Mouse (Mus musculus): ENCODE measurements around the gene Wdr74. TPM values are rescaled to one million over a fixed set of nuclear protein-coding genes. Genes with fewer than 3 reads are reported as not detected.
A peak's percentile ranks its signal among the peaks of the same experiment; 100 is the strongest.
"Not testable (repeated sequence)": the region's sequence is repeated elsewhere in the genome, so short reads cannot be mapped to it uniquely, and the experiment has no call there.

Wdr74 gene
- polyA plus RNA-seq, 1 experiment from 2014 or later, result 89.0 TPM

- H3K4me3 ChIP-seq (replicated peaks), result no peak overlapping the region
- peaks cover 20% of the 10 kb centered on the region for H3K4me1 ChIP-seq
- H3K27me3 ChIP-seq, result no peaks in the 10 kb centered on the region
- no peaks in the 10 kb centered on the region for H3K36me3 ChIP-seq
- ATAC-seq (ENCODE audit: insufficient number of reproducible peaks, low FRiP score, low TSS enrichment, low read depth), result no peak
- no peaks in the 10 kb centered on the region for H3K9me3 ChIP-seq (replicated peaks)
- H3K27ac ChIP-seq (replicated peaks), result no peak overlapping the region
- H3K9ac ChIP-seq, result no peak overlapping the region
- 59% methylated on average over 3 of the region's 3 CpGs for WGBS
- H3K4me2 ChIP-seq (replicated peaks), result no peak overlapping the region
These were observed 17.3 kb upstream of the Wdr74 start for GRCm38 (mm10) chr19:8718357-8718756.

GRCm38 (mm10) chr19:8719037-8719436, 16.6 kb upstream of the Wdr74 start:
- not testable (repeated sequence) for ATAC-seq (ENCODE audit: insufficient number of reproducible peaks, low FRiP score, low TSS enrichment, low read depth); H3K9ac ChIP-seq

GRCm38 (mm10) chr19:8721378-8721777, 14.2 kb upstream of the Wdr74 start:
- H3K4me3 ChIP-seq (replicated peaks), result peak overlapping the region; percentile 79; the same call in 1 of the 2 replicates
- H3K9ac ChIP-seq, result no peak overlapping the region
- H3K4me2 ChIP-seq (replicated peaks), result no peak overlapping the region
- no peak for ATAC-seq (ENCODE audit: insufficient number of reproducible peaks, low FRiP score, low TSS enrichment, low read depth)
- H3K27ac ChIP-seq (replicated peaks), result no peak overlapping the region
- H3K27me3 ChIP-seq, result no peaks in the 10 kb centered on the region
- no peaks in the 10 kb centered on the region for H3K9me3 ChIP-seq (replicated peaks)
- WGBS, result 71% methylated on average over 1 of the region's 1 CpGs
- peaks cover 29% of the 10 kb centered on the region for H3K4me1 ChIP-seq
- H3K36me3 ChIP-seq, result peaks cover 21% of the 10 kb centered on the region

More at GRCm38 (mm10) chr19:8719037-8719436, 16.6 kb upstream of the Wdr74 start:
- not testable (repeated sequence) for H3K36me3 ChIP-seq; H3K27ac ChIP-seq (replicated peaks); H3K27me3 ChIP-seq; H3K4me2 ChIP-seq (replicated peaks); H3K4me3 ChIP-seq (replicated peaks); H3K9me3 ChIP-seq (replicated peaks)
- peaks cover 17% of the 10 kb centered on the region for H3K4me1 ChIP-seq

GRCm38 (mm10) chr19:8722021-8722420, 13.6 kb upstream of the Wdr74 start:
- H3K36me3 ChIP-seq, result peaks cover 27% of the 10 kb centered on the region
- peaks cover 29% of the 10 kb centered on the region for H3K4me1 ChIP-seq
- peak overlapping the region; percentile 89 for H3K9ac ChIP-seq
- H3K9me3 ChIP-seq (replicated peaks), result no peaks in the 10 kb centered on the region
- no peak for ATAC-seq (ENCODE audit: insufficient number of reproducible peaks, low FRiP score, low TSS enrichment, low read depth)
- WGBS, result 46% methylated on average over 4 of the region's 4 CpGs
- no peaks in the 10 kb centered on the region for H3K27me3 ChIP-seq
- H3K27ac ChIP-seq (replicated peaks), result 0 out of 2 replicates have a peak overlapping the region, but pooled peaks have one; percentile 97
- peak overlapping the region; percentile 50 for H3K4me2 ChIP-seq (replicated peaks)
- peak overlapping the region; percentile 79 for H3K4me3 ChIP-seq (replicated peaks)

- Histone ChIP-seq H3K4me1 (peaks cover 29% of the 10 kb centered on the region), H3K4me2 (replicated peaks) (peak overlapping the region; percentile 50), H3K9ac (peak overlapping the region; percentile 89), H3K4me3 (replicated peaks) (peak overlapping the region; percentile 79), H3K27ac (replicated peaks) (peak overlapping the region; percentile 97), H3K36me3 (peaks cover 27% of the 10 kb centered on the region), H3K9me3 (replicated peaks) (no peaks in the 10 kb centered on the region), H3K27me3 (no peaks in the 10 kb centered on the region)
- ATAC-seq (ENCODE audit: insufficient number of reproducible peaks, low FRiP score, low TSS enrichment, low read depth), result no peak
- 0% methylated on average over 5 of the region's 5 CpGs for WGBS
These were observed 13.1 kb upstream of the Wdr74 start for GRCm38 (mm10) chr19:8722559-8722906.

- Histone ChIP-seq H3K4me3 (replicated peaks) (peak within 1 kb of the TSS; percentile 79), H3K4me1 (peaks cover 29% of the 10 kb centered on the region), H3K36me3 (peaks cover 27% of the 10 kb centered on the region), H3K9me3 (replicated peaks) (no peaks in the 10 kb centered on the region), H3K4me2 (replicated peaks) (peak within 1 kb of the TSS; percentile 58), H3K9ac (peak within 1 kb of the TSS; percentile 99), H3K27me3 (no peaks in the 10 kb centered on the region), H3K27ac (replicated peaks) (peak within 1 kb of the TSS; percentile 97)
- peak; percentile 97 for ATAC-seq (ENCODE audit: insufficient number of reproducible peaks, low FRiP score, low TSS enrichment, low read depth)
- under 1% methylated on average over 50 of the region's 50 CpGs for WGBS
These were observed 12.6 kb upstream of the Wdr74 start, which contains the start of gene Slc3a2 for GRCm38 (mm10) chr19:8722907-8723573. TSS of gene Slc3a2 (minus strand) at chr19:8723369.

GRCm38 (mm10) chr19:8723574-8724346, 11.9 kb upstream of the Wdr74 start:
- H3K36me3 ChIP-seq, result peaks cover 27% of the 10 kb centered on the region
- peak overlapping the region; percentile 99 for H3K9ac ChIP-seq
- WGBS, result under 1% methylated on average over 20 of the region's 20 CpGs
- H3K4me3 ChIP-seq (replicated peaks), result peak overlapping the region; percentile 79
- ATAC-seq (ENCODE audit: insufficient number of reproducible peaks, low FRiP score, low TSS enrichment, low read depth), result no peak
- H3K4me2 ChIP-seq (replicated peaks), result peak overlapping the region; percentile 58
- H3K27ac ChIP-seq (replicated peaks), result peak overlapping the region; percentile 91
- peaks cover 29% of the 10 kb centered on the region for H3K4me1 ChIP-seq
- no peaks in the 10 kb centered on the region for H3K27me3 ChIP-seq
- no peaks in the 10 kb centered on the region for H3K9me3 ChIP-seq (replicated peaks)

- Histone ChIP-seq H3K4me2 (replicated peaks) (peak overlapping the region; percentile 58), H3K36me3 (peaks cover 27% of the 10 kb centered on the region), H3K27ac (replicated peaks) (peak overlapping the region; percentile 91), H3K9ac (peak overlapping the region; percentile 99), H3K9me3 (replicated peaks) (no peaks in the 10 kb centered on the region), H3K27me3 (no peaks in the 10 kb centered on the region), H3K4me1 (peaks cover 29% of the 10 kb centered on the region), H3K4me3 (replicated peaks) (peak overlapping the region; percentile 79)
- 4% methylated on average over 2 of the region's 2 CpGs for WGBS
- no peak for ATAC-seq (ENCODE audit: insufficient number of reproducible peaks, low FRiP score, low TSS enrichment, low read depth)
These were observed 11.2 kb upstream of the Wdr74 start for GRCm38 (mm10) chr19:8724392-8724791.

GRCm38 (mm10) chr19:8725081-8725613, 10.5 kb upstream of the Wdr74 start:
- peak overlapping the region; percentile 99 for H3K9ac ChIP-seq

GRCm38 (mm10) chr19:8726609-8727390, 8.8 kb upstream of the Wdr74 start:
- no peak for ATAC-seq (ENCODE audit: insufficient number of reproducible peaks, low FRiP score, low TSS enrichment, low read depth)
- peaks cover 22% of the 10 kb centered on the region for H3K4me1 ChIP-seq
- no peak overlapping the region for H3K4me2 ChIP-seq (replicated peaks)
- H3K36me3 ChIP-seq, result peaks cover 27% of the 10 kb centered on the region
- H3K27me3 ChIP-seq, result no peaks in the 10 kb centered on the region
- H3K27ac ChIP-seq (replicated peaks), result no peak overlapping the region
- no peak overlapping the region for H3K4me3 ChIP-seq (replicated peaks)
- no peaks in the 10 kb centered on the region for H3K9me3 ChIP-seq (replicated peaks)
- 17% methylated on average over 3 of the region's 3 CpGs for WGBS
- no peak overlapping the region for H3K9ac ChIP-seq

More at GRCm38 (mm10) chr19:8725081-8725613, 10.5 kb upstream of the Wdr74 start:
- ATAC-seq (ENCODE audit: insufficient number of reproducible peaks, low FRiP score, low TSS enrichment, low read depth), result no peak
- Histone ChIP-seq H3K27me3 (no peaks in the 10 kb centered on the region), H3K4me2 (replicated peaks) (peak overlapping the region; percentile 58), H3K4me1 (peaks cover 29% of the 10 kb centered on the region), H3K36me3 (peaks cover 27% of the 10 kb centered on the region), H3K9me3 (replicated peaks) (no peaks in the 10 kb centered on the region), H3K4me3 (replicated peaks) (peak overlapping the region; percentile 79), H3K27ac (replicated peaks) (peak overlapping the region; percentile 91)
- 40% methylated on average over 4 of the region's 4 CpGs for WGBS

Measured in embryonic facial prominence, embryonic 15.5 days (tissue).